Comparison of ENCODE assay signal across 21 mouse cellular contexts in the genomic region with DNA sequence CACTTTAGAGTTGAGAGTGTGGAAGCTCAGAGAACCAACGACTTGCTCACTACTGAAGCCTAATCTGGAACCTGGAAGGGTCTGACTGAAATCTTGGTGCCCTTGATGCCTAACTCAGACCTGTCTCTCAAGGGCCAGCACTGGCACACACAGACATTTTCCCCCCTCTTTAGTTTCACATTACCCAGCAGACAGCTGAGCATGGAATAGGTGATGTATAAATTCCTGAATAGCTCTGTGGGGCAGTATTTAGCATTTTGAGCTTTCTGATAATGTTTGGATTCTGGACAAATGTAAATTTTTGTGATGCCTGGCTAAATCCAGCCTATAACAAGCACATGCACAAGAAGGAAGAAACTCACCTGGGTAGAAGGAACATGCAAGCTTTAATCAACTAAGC.
"Had no signal": no experiment of that assay in that cellular context is flagged by ENCODE, and none has a peak within 500 bp of the region (broad histone marks: within the 10 kb centered on the region; RNA-seq: fewer than 3 reads in every experiment).

No protein-coding gene starts in this region.

- ATAC-seq: hindbrain, postnatal 0 days; inflammation-experienced regulatory T-cells, adult 6 months; intestine, embryonic 16.5 days; lung, postnatal 0 days; midbrain, embryonic 13.5 days; midbrain, embryonic 16.5 days had no signal

- H3K9ac ChIP-seq: liver, embryonic 13.5 days; lung, embryonic 14.5 days; midbrain, embryonic 13.5 days; neural tube, embryonic 13.5 days; stomach, embryonic 15.5 days had no signal

- H3K4me3 ChIP-seq: layer of hippocampus, adult 2 months; left cerebral cortex, adult 2 months; liver, embryonic 13.5 days; midbrain, embryonic 10.5 days; midbrain, embryonic 13.5 days; myocyte; neural tube, embryonic 13.5 days; stomach, embryonic 15.5 days had no signal

- H3K27me3 ChIP-seq: liver, embryonic 13.5 days; midbrain, embryonic 13.5 days; neural tube, embryonic 13.5 days; stomach, embryonic 15.5 days had no signal

- H3K4me2 ChIP-seq: liver, embryonic 13.5 days; lung, embryonic 14.5 days; midbrain, embryonic 13.5 days; neural tube, embryonic 13.5 days; stomach, embryonic 15.5 days had no signal

- H3K4me1 ChIP-seq: liver, embryonic 13.5 days; midbrain, embryonic 13.5 days; neural tube, embryonic 13.5 days; stomach, embryonic 15.5 days had no signal

- H3K9me3 ChIP-seq: liver, embryonic 13.5 days; midbrain, embryonic 10.5 days; midbrain, embryonic 13.5 days; neural tube, embryonic 13.5 days; stomach, embryonic 15.5 days had no signal

- H3K36me3 ChIP-seq: liver, embryonic 13.5 days; midbrain, embryonic 10.5 days; midbrain, embryonic 13.5 days; neural tube, embryonic 13.5 days; stomach, embryonic 15.5 days had no signal

- DNase-seq: layer of hippocampus, adult 9-11 months; layer of hippocampus, postnatal 36 days; liver, embryonic 13.5 days; lung, embryonic 14.5 days; retina, postnatal 1 day; right cerebral cortex, postnatal 25 days; spleen, adult 18-20 months; thymus, postnatal 36 days had no signal

- H3K27ac ChIP-seq: hindbrain, postnatal 0 days; layer of hippocampus, adult 2 months; left cerebral cortex, adult 2 months; liver, embryonic 13.5 days; macrophage; midbrain, embryonic 10.5 days; midbrain, embryonic 13.5 days; neural tube, embryonic 13.5 days; stomach, embryonic 15.5 days had no signal
